Mouse (Mus musculus) small intestine, adult 2 months (tissue): Measurements from ENCODE around the gene Ssbp3. TPM values are rescaled to one million over a fixed set of nuclear protein-coding genes. Genes with fewer than 3 reads are reported as not detected.

Experiments
- H3K27ac ChIP-seq: fragments of 200-500 bp; 2 replicates; pipeline ENCODE4 v1.5.1; 2012; ENCODE audit warnings: low read depth, low read length, control low read depth, inconsistent platforms; ENCODE audit not compliant: insufficient read depth
- H3K27me3 ChIP-seq: fragments of 200-500 bp; 2 replicates; pipeline ENCODE4 v1.6.1; 2012; ENCODE audit warnings: mild to moderate bottlenecking, moderate library complexity, low read length, inconsistent platforms; ENCODE audit not compliant: control insufficient read depth, insufficient read depth
- H3K36me3 ChIP-seq: fragments of 200-500 bp; 2 replicates; pipeline ENCODE4 v1.6.1; 2012; ENCODE audit warnings: mild to moderate bottlenecking, low read length, control low read depth, inconsistent platforms; ENCODE audit not compliant: control insufficient read depth, insufficient read depth
- H3K4me1 ChIP-seq: fragments of 200-500 bp; 2 replicates; pipeline ENCODE4 v1.6.1; 2012; ENCODE audit warnings: low read length, inconsistent platforms, mixed read lengths; ENCODE audit not compliant: control insufficient read depth, insufficient read depth, insufficient read length
- H3K4me3 ChIP-seq: fragments of 200-500 bp; 2 replicates; pipeline ENCODE4 v1.5.1; 2012; ENCODE audit warnings: low read depth, mild to moderate bottlenecking, control low read depth, inconsistent platforms, low read length, moderate library complexity
- CTCF ChIP-seq: fragments of 200-500 bp; IDR thresholded peaks from 2 replicates; pipeline ENCODE4 v1.5.1; 2012; ENCODE audit warnings: low read depth, mild to moderate bottlenecking, control low read depth, inconsistent platforms, low read length, moderate library complexity, mixed read lengths; ENCODE audit not compliant: insufficient replicate concordance, insufficient read length; ENCODE audit errors: extremely low read depth
- POLR2A ChIP-seq: fragments of 200-500 bp; IDR thresholded peaks from 2 replicates; pipeline ENCODE4 v1.6.1; 2012; ENCODE audit warnings: low read depth, mild to moderate bottlenecking, control low read depth, inconsistent platforms, low read length, moderate library complexity
- WGBS: fragments of 180-500 bp; shearing (Covaris S2); methylation state at CpG from one replicate; pipeline ENCODE4 v1.1.7; 2018; 5-methylcytosine and 5-hydroxymethylcytosine counted together
- polyA plus RNA-seq: library from polyadenylated mRNA; depleted of rRNA; stranded (reverse); fragments of >200 nt; gene quantifications from 2 replicates; pipeline ENCODE4 v1.2.3, GENCODE M21; 2012

Gene Ssbp3
- polyA plus RNA-seq, 1 experiment, result 21.2 TPM

DNA sequence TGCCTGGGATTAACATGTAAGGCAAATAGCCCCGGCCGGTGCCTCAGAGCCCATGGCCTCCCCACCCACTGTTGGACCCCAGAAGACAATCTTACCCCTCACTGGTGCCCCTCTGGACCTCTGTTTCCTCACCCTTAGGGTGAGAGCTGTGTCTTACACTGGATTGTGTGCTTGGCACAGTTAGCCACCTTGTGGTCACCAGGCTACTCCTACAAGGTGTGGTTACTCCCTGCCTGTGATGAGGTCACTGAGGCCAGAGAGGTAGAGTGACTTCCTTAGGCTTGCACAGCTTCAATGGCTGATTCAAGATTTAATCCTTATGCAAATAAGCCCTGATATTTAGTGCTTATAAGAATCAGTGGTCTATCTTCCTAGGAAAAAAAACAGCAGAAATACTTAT lies 126.5 kb downstream of the Ssbp3 start:
- Histone ChIP-seq H3K36me3 (peaks cover 28% of the 10 kb centered on the region), H3K27me3 (no peaks in the 10 kb centered on the region), H3K4me3 (no peak overlapping the region), H3K27ac (no peak overlapping the region), H3K4me1 (no peaks in the 10 kb centered on the region)
- 92% methylated on average over 2 of the region's 2 CpGs for WGBS
- TF ChIP-seq CTCF (no peak), POLR2A (no peak)

DNA sequence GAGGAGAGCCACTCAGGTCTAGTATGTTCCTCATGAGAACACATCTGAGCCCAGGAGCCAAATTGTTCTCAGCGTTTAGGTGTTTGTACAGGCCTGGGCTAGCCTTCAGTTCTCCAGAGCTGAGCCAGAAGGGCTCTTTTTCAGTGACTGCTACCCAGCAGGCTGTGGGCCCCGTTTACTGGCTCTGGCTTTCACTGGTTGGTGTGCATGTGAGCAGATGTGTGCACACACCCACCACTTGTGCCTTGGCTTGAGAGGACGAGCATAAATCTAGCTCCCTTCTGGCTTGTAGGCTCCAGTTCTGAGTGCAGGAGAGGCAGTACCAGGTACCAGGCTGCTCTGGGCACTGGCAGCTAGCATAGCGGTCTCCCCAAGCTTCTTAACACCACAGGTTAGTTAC lies 127.8 kb downstream of the Ssbp3 start:
- WGBS, result 86% methylated on average over 4 of the region's 4 CpGs
- peaks cover 29% of the 10 kb centered on the region for H3K36me3 ChIP-seq
- TF ChIP-seq POLR2A, result no peak
- no peak for TF ChIP-seq CTCF
- H3K27ac ChIP-seq, result no peak overlapping the region
- no peak overlapping the region for H3K4me3 ChIP-seq
- H3K27me3 ChIP-seq, result no peaks in the 10 kb centered on the region
- H3K4me1 ChIP-seq, result no peaks in the 10 kb centered on the region

GRCm38 (mm10) chr4:107039270-107039669 lies 128.8 kb downstream of the Ssbp3 start:
- H3K36me3 ChIP-seq, result peaks cover 29% of the 10 kb centered on the region
- H3K27me3 ChIP-seq, result no peaks in the 10 kb centered on the region
- TF ChIP-seq CTCF, result no peak
- no peak for TF ChIP-seq POLR2A
- WGBS, result 93% methylated on average over 8 of the region's 8 CpGs
- H3K4me1 ChIP-seq, result no peaks in the 10 kb centered on the region
- H3K27ac ChIP-seq, result no peak overlapping the region
- no peak overlapping the region for H3K4me3 ChIP-seq

DNA sequence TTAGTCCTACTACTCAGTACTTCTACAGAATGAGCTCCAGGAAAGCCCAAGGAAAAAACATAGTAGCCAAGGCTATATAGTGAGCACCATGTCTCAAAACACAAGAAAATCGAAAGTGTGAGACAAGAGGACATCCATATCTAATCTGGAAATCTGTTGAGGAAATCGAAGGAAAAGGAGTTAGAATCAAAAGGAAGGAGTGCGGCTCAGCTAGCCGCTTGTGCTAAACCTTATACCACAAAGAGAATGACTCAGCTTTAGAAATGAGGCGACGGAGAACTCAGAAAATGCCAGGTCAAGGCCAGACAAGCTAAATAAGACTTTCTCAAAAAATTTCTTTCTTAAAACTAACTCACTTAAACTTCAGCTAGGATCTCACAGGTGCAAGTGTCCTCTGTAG lies 131.8 kb downstream of the Ssbp3 start:
- 75% methylated on average over 6 of the region's 6 CpGs for WGBS
- H3K27ac ChIP-seq, result no peak overlapping the region
- no peaks in the 10 kb centered on the region for H3K4me1 ChIP-seq
- no peak overlapping the region for H3K4me3 ChIP-seq
- H3K27me3 ChIP-seq, result no peaks in the 10 kb centered on the region
- H3K36me3 ChIP-seq, result peaks cover 47% of the 10 kb centered on the region
- TF ChIP-seq CTCF (no peak), POLR2A (no peak)

DNA sequence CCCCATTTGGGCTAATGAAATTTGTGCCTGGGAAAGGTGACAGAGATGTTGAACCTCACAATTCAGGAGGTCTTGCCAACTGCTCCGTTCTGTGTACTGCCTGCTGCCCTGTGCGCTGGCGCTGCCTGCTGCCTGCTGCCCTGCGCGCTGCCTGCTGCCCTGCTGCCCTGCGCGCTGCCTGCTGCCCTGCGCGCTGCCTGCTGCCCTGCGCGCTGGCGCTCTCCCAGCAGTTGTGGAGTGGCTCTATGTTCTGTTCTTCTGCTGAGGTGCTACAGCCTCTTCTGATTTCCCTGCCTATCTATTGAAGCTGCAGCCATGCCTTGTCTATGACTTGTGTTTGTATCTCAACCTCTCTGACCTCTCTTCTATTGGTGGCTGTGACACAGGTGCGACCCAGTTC lies 134.7 kb downstream of the Ssbp3 start:
- TF ChIP-seq CTCF (no peak), POLR2A (no peak)
- no peak overlapping the region for H3K4me3 ChIP-seq

GRCm38 (mm10) chr4:107047806-107048205 lies 137.3 kb downstream of the Ssbp3 start:
- Histone ChIP-seq H3K27me3 (no peaks in the 10 kb centered on the region), H3K27ac (no peak overlapping the region), H3K4me1 (no peaks in the 10 kb centered on the region), H3K4me3 (no peak overlapping the region), H3K36me3 (peaks cover 32% of the 10 kb centered on the region)
- 94% methylated on average over 5 of the region's 5 CpGs for WGBS
- TF ChIP-seq CTCF (no peak), POLR2A (no peak)

More for the DNA sequence above, 134.7 kb downstream of the Ssbp3 start:
- 96% methylated on average over 13 of the region's 13 CpGs for WGBS
- Histone ChIP-seq H3K36me3 (peaks cover 43% of the 10 kb centered on the region), H3K27ac (no peak overlapping the region), H3K4me1 (no peaks in the 10 kb centered on the region), H3K27me3 (no peaks in the 10 kb centered on the region)

DNA sequence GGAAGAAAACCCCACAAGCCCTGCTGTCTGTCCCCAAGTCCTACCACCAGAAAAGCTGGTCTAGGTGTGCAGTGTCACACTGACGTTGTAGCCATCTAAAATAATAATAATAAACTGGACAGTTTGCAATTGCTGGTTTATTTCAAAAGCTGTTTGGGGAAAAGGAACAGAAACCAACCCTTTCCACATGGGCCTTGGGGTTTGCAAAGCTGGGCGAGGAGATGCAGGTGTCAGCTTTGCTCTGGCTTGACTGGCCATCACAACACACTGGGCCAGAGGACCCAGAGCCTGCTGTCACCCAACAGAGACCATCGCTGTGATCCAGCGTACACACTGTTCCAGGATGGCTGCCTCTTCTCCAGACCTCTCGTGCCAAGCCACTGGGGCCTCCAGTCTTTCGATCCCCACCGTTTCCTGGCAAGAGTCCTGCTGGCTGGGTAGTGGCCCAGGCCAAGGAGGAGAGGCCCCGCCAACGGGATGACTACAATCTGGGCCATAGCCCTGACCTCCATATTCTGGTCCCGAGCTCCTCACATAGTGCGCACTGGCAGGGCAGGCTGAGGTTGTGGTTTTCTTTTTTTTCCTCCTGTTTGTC lies 138.2 kb downstream of the Ssbp3 start:
- H3K36me3 ChIP-seq, result peaks cover 29% of the 10 kb centered on the region
- no peak overlapping the region for H3K27ac ChIP-seq
- no peaks in the 10 kb centered on the region for H3K4me1 ChIP-seq
- 85% methylated on average over 11 of the region's 11 CpGs for WGBS
- H3K27me3 ChIP-seq, result no peaks in the 10 kb centered on the region
- no peak for TF ChIP-seq POLR2A
- TF ChIP-seq CTCF, result no peak
- no peak overlapping the region for H3K4me3 ChIP-seq
